In genomic region chr8:44812360-44812759, GRCm38 (mm10) we compare ENCODE assay signal across 23 mouse cellular contexts.
A peak's percentile ranks its signal among the peaks of the same experiment; 100 is the strongest.
DNase-seq lines count a peak whose midpoint lies in the region; ATAC-seq lines count a peak whose summit lies in the region.
"Had no signal": no experiment of that assay in that cellular context is flagged by ENCODE, and none has a peak within 500 bp of the region (broad histone marks: within the 10 kb centered on the region; RNA-seq: fewer than 3 reads in every experiment).

No protein-coding gene starts in this region.

- intact Hi-C loops in left cerebral cortex, postnatal 14 days (cut with DNase I): no loop called here

- H3K9me3 ChIP-seq in intestine, embryonic 15.5 days: no peaks in the 10 kb centered on the region
- H3K9me3 ChIP-seq: embryonic facial prominence, embryonic 12.5 days; forebrain, embryonic 12.5 days; heart, embryonic 10.5 days; hindbrain, embryonic 12.5 days had no signal

- no peaks in the 10 kb centered on the region for H3K27me3 ChIP-seq in intestine, embryonic 15.5 days (replicated peaks)
- H3K27me3 ChIP-seq: embryonic facial prominence, embryonic 12.5 days; forebrain, embryonic 12.5 days; hindbrain, embryonic 12.5 days had no signal

- WGBS in intestine, embryonic 15.5 days: 64% methylated on average over 4 of the region's 4 CpGs

- H3K4me2 ChIP-seq in intestine, embryonic 15.5 days (replicated peaks): no peak overlapping the region
- H3K4me2 ChIP-seq: embryonic facial prominence, embryonic 12.5 days; forebrain, embryonic 12.5 days; hindbrain, embryonic 12.5 days had no signal

- H3K36me3 ChIP-seq in intestine, embryonic 15.5 days: no peaks in the 10 kb centered on the region
- H3K36me3 ChIP-seq: embryonic facial prominence, embryonic 12.5 days; forebrain, embryonic 12.5 days; G1E; heart, embryonic 10.5 days; hindbrain, embryonic 12.5 days had no signal

- no peak overlapping the region for H3K9ac ChIP-seq in intestine, embryonic 15.5 days
- H3K9ac ChIP-seq: embryonic facial prominence, embryonic 12.5 days; forebrain, embryonic 12.5 days; hindbrain, embryonic 12.5 days had no signal

- no peak overlapping the region for H3K27ac ChIP-seq in intestine, embryonic 15.5 days
- H3K27ac ChIP-seq: embryonic facial prominence, embryonic 12.5 days; forebrain, embryonic 12.5 days; heart, embryonic 10.5 days; hindbrain, embryonic 12.5 days had no signal

- peak; percentile 74 for ATAC-seq in intestine, embryonic 15.5 days
- ATAC-seq: CD4-positive, CD25-positive, alpha-beta regulatory T cell, adult 4 months; forebrain, embryonic 16.5 days had no signal

- H3K4me3 ChIP-seq in intestine, embryonic 15.5 days (replicated peaks): no peak overlapping the region
- H3K4me3 ChIP-seq: embryonic facial prominence, embryonic 12.5 days; forebrain, embryonic 12.5 days; heart, embryonic 10.5 days; hindbrain, embryonic 12.5 days had no signal

- peak; percentile 68 for DNase-seq in kidney, adult 11 months
- no peak for DNase-seq in kidney, postnatal 4 days
- DNase-seq in kidney, postnatal 10 days: peak; percentile 26
- DNase-seq in yolk sac, embryonic 10.5 days (ENCODE audit: low spot score): peak; percentile 29
- no peak for DNase-seq in left cerebral cortex, postnatal 14 days (ENCODE audit: low spot score in 2 of 2)
- DNase-seq in embryo, embryonic 11 days: no peak
- DNase-seq: adrenal gland, postnatal 10 days; B cell, adult 2 months; cerebellum, adult 11 months; cerebellum, adult 8-10 months; cerebellum, postnatal 14 days; gastrocnemius, postnatal 10 days; heart, adult 18-20 months; heart, postnatal 10 days; heart, postnatal 4 days had no signal

- no peaks in the 10 kb centered on the region for H3K4me1 ChIP-seq in intestine, embryonic 15.5 days (replicated peaks)
- H3K4me1 ChIP-seq: embryonic facial prominence, embryonic 12.5 days; forebrain, embryonic 12.5 days; heart, embryonic 10.5 days; hindbrain, embryonic 12.5 days had no signal

Comparison
In these comparisons a context has a peak if more than half of its experiments do, and no peak if none do; other contexts are left out.
1. DNase-seq: peak in kidney, adult 11 months (single experiment), kidney, postnatal 10 days (single experiment) and yolk sac, embryonic 10.5 days (single experiment); none in kidney, postnatal 4 days (0 of 2), left cerebral cortex, postnatal 14 days (0 of 2) and embryo, embryonic 11 days (single experiment).